ENCODE assay signal across 8 mouse cellular contexts in genomic region chr16:37682309-37682975, GRCm38 (mm10). TPM values are rescaled to one million over a fixed set of nuclear protein-coding genes. Genes with fewer than 3 reads are reported as not detected.
A peak's percentile ranks its signal among the peaks of the same experiment; 100 is the strongest.
DNase-seq lines count a peak whose midpoint lies in the region; ATAC-seq and TF ChIP-seq lines count a peak whose summit lies in the region.

No protein-coding gene starts in this region.

- H3K4me1 ChIP-seq in E14TG2a.4 (replicated peaks; ENCODE audit: low read depth, low read length) = peaks cover 73% of the 10 kb centered on the region
- H3K4me1 ChIP-seq in forebrain, embryonic 10.5 days = peaks cover 59% of the 10 kb centered on the region
- H3K4me1 ChIP-seq in heart, embryonic 13.5 days = peaks cover 54% of the 10 kb centered on the region
- peaks cover 43% of the 10 kb centered on the region for H3K4me1 ChIP-seq in liver, embryonic 13.5 days (replicated peaks)
- peaks cover 53% of the 10 kb centered on the region for H3K4me1 ChIP-seq in neural tube, embryonic 13.5 days (replicated peaks)

- 54% methylated on average over 7 of the region's 7 CpGs for WGBS in forebrain, embryonic 10.5 days
- 39% methylated on average over 7 of the region's 7 CpGs for WGBS in heart, embryonic 13.5 days
- 39% methylated on average over 7 of the region's 7 CpGs for WGBS in liver, embryonic 13.5 days (ENCODE audit: insufficient replicate concordance)
- WGBS in neural tube, embryonic 13.5 days = 33% methylated on average over 7 of the region's 7 CpGs

- ATAC-seq in heart, embryonic 13.5 days (ENCODE audit: extremely low read depth, insufficient number of reproducible peaks, low FRiP score, low TSS enrichment) = no peak
- ATAC-seq in liver, embryonic 13.5 days (ENCODE audit: low read depth) = 0 out of 2 replicates have a peak, but pooled peaks have one; percentile 30
- ATAC-seq in neural tube, embryonic 13.5 days (ENCODE audit: low read depth) = peak; percentile 40

- H3K27ac ChIP-seq in forebrain, embryonic 10.5 days = peak overlapping the region; percentile 12; the same call in 1 of the 2 replicates
- peak overlapping the region; percentile 81 for H3K27ac ChIP-seq in heart, embryonic 13.5 days (replicated peaks)
- H3K27ac ChIP-seq in liver, embryonic 13.5 days = no peak overlapping the region
- peak overlapping the region; percentile 88 for H3K27ac ChIP-seq in neural tube, embryonic 13.5 days (replicated peaks)

- peaks cover 19% of the 10 kb centered on the region for H3K27me3 ChIP-seq in E14TG2a.4 (ENCODE audit: insufficient read depth, low read length)
- H3K27me3 ChIP-seq in forebrain, embryonic 10.5 days (ENCODE audit: poor library complexity, severe bottlenecking) = peaks cover 14% of the 10 kb centered on the region
- no peaks in the 10 kb centered on the region for H3K27me3 ChIP-seq in heart, embryonic 13.5 days (replicated peaks)
- H3K27me3 ChIP-seq in liver, embryonic 13.5 days = no peaks in the 10 kb centered on the region
- H3K27me3 ChIP-seq in neural tube, embryonic 13.5 days = no peaks in the 10 kb centered on the region

- no peaks in the 10 kb centered on the region for H3K36me3 ChIP-seq in E14TG2a.4 (ENCODE audit: insufficient read depth, low read length)
- H3K36me3 ChIP-seq in forebrain, embryonic 10.5 days (replicated peaks) = no peaks in the 10 kb centered on the region
- no peaks in the 10 kb centered on the region for H3K36me3 ChIP-seq in heart, embryonic 13.5 days
- H3K36me3 ChIP-seq in liver, embryonic 13.5 days = no peaks in the 10 kb centered on the region
- H3K36me3 ChIP-seq in neural tube, embryonic 13.5 days = no peaks in the 10 kb centered on the region

- peak overlapping the region; percentile 78 for H3K4me2 ChIP-seq in heart, embryonic 13.5 days
- no peak overlapping the region for H3K4me2 ChIP-seq in liver, embryonic 13.5 days
- no peak overlapping the region for H3K4me2 ChIP-seq in neural tube, embryonic 13.5 days

- DNase-seq in c-Kit-positive CD71-negative TER-119-negative erythroid progenitor cells, embryonic 14.5 days (ENCODE audit: low read depth) = peak; percentile 66
- peak; percentile 72 for DNase-seq in forebrain, embryonic 10.5 days (ENCODE audit: extremely low spot score, low spot score)
- peak; percentile 93 for DNase-seq in kidney, postnatal 10 days
- DNase-seq in liver, embryonic 13.5 days = peak; percentile 51
- peak; percentile 95 for DNase-seq in testis, postnatal 10 days (ENCODE audit: low spot score)

- H3K4me3 ChIP-seq in E14TG2a.4 (replicated peaks; ENCODE audit: low read length) = no peak overlapping the region
- H3K4me3 ChIP-seq in forebrain, embryonic 10.5 days = no peak overlapping the region
- H3K4me3 ChIP-seq in heart, embryonic 13.5 days = peak overlapping the region; percentile 54; the same call in 1 of the 2 replicates
- no peak overlapping the region for H3K4me3 ChIP-seq in liver, embryonic 13.5 days (replicated peaks)
- no peak overlapping the region for H3K4me3 ChIP-seq in neural tube, embryonic 13.5 days

- TF ChIP-seq CTCF in E14TG2a.4 (conservative IDR thresholded peaks at IDR 0.05; ENCODE audit: low read length) = peak; percentile 75

- peak overlapping the region; percentile 88; the same call in 1 of the 2 replicates for H3K9ac ChIP-seq in heart, embryonic 13.5 days
- no peak overlapping the region for H3K9ac ChIP-seq in liver, embryonic 13.5 days
- H3K9ac ChIP-seq in neural tube, embryonic 13.5 days = no peak overlapping the region

- no peaks in the 10 kb centered on the region for H3K9me3 ChIP-seq in E14TG2a.4 (ENCODE audit: low read length)
- H3K9me3 ChIP-seq in forebrain, embryonic 10.5 days = no peaks in the 10 kb centered on the region
- H3K9me3 ChIP-seq in heart, embryonic 13.5 days = no peaks in the 10 kb centered on the region
- H3K9me3 ChIP-seq in liver, embryonic 13.5 days (replicated peaks) = no peaks in the 10 kb centered on the region
- H3K9me3 ChIP-seq in neural tube, embryonic 13.5 days = no peaks in the 10 kb centered on the region

RNA-seq across cellular contexts. Expression of gene Ndufb4, which starts 28.2 kb away (rescaled TPM):
- polyA plus RNA-seq in forebrain, embryonic 10.5 days (2016; fragmentation: Nextera tagmentation; extraction: Ambion mirVana) = 44.8 and 47.6 TPM in 2 replicates
- 69.4 and 84.7 TPM in 2 replicates for polyA plus RNA-seq in heart, embryonic 13.5 days (2015; fragmentation: Nextera tagmentation; extraction: Ambion mirVana)
- polyA plus RNA-seq in liver, embryonic 13.5 days (2015; fragmentation: Nextera tagmentation; extraction: Ambion mirVana) = 47.7 and 61.9 TPM in 2 replicates
- 68.9 and 85.0 TPM in 2 replicates for polyA plus RNA-seq in neural tube, embryonic 13.5 days (2015; fragmentation: Nextera tagmentation; extraction: Ambion mirVana)
